Mouse (Mus musculus) kidney, adult 9 months (tissue): Measurements from ENCODE around the gene Prr19.

ENCODE experiments used
- DNase-seq: peaks from one replicate; pipeline ENCODE4 v3.0.0; 2022

Gene Prr19

DNA sequence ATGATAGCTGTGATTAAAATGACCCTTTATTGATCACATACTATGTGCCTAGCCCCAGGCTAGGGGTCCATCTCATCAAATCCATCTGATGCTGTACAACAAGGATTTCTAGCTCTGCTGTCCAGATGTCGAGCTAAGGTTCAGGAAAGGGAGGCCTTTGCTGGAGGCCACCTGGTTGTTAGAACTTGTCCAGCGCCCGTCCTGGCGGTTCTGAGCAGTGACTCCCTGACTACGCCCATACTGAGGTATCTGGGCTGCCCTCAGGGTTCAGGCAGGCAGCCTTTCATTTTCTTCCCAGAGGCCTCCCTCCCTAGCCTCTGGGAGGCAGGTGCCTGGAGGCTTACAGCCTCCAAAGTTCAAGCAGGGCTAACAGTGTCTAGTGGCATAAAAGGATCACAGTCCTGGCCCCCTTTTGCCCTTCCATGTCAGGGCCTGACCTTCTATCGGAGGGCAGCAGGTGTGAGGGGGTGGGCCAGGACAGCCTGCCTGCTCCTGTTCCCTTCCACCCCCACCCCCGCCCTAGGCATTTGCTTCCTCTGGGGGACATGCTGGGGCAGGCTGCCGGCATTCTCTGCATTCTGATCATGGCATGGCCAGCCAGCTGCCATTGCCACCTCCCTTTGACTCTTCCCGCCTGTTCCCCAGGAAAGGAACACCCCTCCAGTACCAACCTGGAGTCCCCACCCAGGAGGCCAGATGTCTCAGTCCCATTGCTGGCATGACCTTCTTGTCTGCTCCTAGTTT is 25.5 kb upstream of the Prr19 start:
- DNase-seq, result no peak

DNA sequence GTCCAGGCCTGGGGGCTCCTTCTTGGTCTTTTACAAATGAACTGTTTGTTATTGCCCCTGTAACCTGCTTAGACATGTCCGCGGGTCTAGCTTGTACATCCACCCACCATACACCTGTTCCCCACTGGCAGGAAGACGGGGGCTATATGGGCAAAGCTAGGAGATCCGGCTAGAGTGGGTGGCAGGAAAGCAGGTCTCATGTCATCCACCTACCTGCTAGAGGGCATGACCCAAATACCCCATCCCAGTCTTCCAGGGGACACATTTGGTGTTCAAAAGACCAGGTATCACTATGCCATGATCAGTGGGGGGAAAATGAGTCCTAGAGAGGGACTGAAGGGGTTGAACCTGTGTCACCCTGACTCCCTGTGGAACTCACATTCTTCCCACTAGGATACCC is 23.8 kb upstream of the Prr19 start:
- peak; percentile 15 for DNase-seq

DNA sequence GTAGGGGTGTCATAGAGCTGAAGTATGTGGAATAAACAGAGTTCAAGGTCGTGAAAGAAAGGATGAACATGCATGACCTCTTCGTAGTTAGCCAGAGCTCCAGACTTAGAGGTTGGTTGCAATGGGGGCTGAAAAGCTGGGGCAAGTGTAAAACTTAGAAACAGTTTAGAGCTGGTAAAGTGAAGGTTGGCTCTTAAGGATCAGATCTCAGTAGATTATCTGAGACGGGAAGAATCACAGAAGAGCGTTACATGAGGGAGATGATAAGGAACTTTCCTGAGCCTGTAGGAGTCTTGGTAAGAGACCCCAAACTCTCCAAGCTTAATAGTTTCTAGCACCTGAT is 23.2 kb upstream of the Prr19 start:
- no peak for DNase-seq

DNA sequence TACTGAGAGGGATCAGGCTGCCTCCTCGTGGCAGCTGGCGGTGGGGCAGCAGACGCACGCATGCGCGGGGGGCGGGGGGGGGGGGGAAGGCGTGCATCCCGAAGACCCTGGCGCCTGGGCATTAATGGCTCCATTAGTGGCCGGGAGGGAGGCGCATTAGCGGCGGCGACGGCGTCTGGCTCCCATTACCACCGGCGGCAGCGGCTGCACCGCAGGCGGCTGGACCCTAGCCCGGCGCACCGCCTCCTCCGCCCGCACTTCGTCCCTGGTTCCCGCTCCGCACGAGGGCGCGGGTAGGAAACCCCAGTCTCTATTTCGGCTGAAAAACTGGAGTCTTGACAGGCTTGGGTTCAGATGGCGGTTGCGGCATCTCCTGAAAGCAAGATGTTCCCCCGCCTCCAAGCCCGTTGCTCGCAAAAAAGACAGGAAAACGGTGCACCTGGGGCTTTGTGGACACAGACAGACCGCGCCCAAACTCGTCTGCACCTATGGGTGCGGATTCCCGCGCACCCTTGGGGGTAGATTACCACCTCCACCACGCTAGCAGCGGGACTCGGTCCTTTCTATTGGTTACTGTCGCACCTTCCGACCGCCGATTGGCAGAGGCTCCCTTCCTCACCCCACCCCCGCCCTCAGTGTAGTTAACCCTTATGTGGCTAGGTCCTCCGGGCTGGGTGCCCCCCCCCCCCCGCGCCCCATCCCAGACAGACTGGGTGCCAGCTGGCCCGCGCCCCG is 22.7 kb upstream of the Prr19 start:
- peak; percentile 86 for DNase-seq

DNA sequence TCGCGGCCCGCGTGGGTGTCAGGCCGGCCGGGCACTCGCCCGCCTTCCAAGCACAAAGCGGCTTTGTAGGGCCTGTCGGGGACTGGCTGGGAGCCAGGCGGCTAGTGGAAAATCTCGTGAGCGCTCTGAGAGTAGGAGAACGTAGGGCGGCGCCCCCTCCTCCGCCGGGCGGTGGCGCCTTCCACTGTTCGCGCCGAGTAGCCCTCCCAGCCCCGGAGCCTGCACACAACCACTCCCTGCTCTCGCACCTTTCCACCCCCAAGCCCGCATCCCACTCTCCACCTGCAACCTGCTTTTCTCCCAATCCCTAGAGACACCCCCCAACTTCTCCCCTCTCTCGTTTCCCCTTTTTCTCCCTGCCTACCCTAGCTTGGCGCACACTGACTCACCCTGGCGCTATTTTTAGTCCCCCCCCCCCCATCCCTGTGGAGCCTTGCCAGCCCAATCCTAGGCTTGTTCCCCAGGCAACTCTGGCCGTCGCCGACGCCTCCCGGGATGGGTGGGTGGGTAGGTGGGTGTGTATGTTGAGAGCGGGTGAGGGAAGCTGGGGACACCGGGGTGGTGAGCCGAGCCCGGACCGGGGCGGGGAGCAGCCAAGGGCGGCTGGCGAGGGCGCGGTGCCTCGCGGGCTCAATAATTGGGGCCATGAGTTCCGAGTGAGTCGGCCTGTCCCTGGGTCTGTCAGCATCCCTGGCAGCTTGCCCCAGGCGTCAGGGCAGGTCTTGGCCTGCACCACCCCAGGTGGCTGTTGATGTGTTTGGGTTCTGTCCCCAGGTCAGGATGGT is 21.9 kb upstream of the Prr19 start:
- DNase-seq, result peak; percentile 89

DNA sequence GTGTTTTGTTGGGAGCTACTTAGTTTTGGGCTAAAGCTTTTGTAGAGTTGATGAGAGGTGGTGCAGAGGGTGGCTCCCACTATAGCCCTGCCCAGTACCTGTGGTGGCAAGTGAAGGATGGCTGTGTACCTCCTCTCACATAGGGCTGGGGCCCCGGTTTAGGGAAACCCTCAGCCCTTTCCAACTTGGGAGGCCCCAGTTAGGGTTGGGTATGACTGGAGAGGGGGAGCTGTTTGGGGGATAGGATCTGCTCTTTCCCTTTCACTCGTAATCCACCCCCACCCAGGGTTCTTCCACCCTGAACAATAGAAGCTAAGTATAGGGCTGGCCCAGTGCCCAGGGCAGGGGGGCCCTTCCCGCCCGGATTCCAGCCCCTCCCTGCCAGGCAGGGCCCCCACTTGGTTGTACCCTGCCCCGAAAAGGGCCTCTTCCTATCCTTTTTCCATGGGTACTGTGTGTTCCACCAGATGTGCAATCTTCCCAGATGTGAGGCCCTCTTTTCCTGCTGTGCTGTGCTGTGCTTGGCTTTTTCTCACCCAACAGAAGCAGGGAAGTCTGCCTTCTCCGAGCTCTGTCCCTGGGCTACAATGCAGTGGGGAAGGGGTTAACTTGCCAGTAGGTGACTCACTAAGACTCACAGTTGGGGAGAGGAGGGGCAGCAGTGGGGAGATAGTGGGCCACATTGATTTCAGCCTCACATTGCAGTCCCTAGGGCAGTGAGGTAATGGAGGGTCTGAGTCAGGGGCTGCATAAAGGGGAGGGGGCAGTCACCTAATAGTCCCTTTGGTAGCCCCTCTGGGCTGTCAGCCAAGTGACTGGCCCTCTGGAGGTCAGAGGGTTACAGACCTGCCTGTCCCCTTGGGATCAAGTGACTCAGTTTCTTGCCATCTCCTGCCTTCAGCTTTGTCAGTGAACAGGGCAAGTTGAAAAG is 21.1 kb upstream of the Prr19 start:
- DNase-seq, result peak; percentile 65

DNA sequence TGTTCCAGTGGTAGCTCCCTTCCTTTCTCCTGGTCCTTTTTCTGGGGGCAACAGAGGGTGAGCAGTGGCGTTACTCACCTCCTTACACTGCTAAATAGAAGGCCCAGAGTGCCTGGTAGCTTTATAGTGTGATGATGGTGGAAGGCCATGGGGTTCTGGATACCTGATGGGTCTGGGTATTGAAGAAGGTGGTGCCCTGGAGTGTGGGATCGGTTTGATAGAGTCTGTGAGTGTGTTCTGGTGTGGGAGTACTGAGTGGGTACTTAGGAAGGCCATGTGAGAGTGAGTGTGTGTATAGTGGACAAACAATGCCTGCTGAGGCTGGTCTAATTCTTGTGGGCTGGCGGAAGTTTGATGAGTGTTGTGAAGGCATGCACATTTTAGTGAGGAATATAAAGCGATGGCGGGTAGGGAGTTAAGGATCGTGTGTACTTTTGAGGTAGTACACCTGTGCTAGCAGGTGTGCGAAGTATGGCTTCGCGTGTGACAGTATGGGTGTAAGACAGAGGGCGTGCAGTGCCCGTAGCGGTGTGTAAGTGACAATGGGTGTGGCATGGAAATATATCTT is 20.0 kb upstream of the Prr19 start:
- DNase-seq, result no peak

DNA sequence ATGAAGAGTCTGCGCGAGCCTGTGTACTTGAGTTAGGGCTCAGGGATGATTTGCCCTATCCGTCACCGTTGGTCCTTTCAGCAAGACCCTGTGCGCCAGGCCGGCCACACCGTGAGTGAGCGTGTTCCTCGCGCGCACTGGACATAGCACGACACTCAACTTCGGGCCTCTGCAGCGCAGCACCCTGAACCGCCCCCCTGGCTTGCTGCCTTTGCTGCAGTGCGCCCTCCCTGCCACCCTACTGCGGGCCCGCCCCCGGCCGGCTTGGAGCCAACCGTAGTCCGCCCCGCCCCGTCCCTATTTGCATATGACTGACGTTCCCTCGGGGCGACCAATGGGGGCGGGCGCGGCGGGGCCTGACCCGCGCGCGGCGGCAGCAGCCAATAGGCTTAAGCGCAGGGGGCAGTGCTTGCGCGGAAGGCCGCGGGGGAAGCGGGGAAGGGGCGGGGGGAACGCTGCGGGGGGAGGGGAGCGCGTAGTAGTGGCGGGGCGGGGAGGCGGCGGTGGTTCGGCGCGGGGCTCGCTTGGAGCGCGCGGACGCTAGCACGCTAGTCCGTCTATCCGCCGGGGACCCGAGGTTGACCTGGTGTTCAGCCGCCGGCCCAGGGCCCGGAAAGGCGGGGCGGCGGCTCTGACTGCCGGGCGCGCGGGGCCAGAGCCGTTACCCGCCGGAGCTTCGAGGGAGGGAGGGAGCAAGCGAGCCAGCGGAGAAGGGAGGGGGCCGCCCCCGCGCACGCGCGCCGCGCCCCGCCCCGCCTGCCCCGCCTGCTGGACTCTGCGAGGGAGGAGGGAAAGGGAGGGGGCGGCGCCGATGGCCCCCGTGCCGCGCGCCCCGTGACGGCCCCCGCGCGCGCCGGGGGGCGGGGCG is 19.2 kb upstream of the Prr19 start:
- DNase-seq, result peak; percentile 98

DNA sequence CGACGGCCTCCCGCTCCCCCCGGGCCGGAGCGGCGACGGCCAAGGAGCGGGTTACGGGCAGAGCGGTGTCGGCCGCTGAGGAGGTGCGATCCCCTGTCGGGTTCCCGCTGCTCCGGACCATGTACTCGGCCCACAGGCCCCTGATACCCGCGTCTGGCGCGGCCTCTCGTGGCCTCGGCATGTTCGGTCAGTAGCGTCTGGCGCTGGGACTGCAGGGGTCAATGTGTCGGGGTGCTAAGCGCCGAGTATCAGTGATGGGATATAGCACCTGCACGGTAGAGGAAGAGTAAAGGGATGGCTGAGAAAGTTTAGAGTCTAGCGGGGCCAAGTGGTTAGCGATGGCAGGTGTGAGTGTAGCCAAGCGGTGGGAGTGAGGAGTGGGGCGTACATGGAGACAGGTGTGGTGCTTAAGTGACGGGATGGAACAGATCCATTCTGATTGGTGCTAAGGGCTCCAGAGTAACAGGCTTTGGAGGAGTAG is 18.4 kb upstream of the Prr19 start:
- peak; percentile 61 for DNase-seq

DNA sequence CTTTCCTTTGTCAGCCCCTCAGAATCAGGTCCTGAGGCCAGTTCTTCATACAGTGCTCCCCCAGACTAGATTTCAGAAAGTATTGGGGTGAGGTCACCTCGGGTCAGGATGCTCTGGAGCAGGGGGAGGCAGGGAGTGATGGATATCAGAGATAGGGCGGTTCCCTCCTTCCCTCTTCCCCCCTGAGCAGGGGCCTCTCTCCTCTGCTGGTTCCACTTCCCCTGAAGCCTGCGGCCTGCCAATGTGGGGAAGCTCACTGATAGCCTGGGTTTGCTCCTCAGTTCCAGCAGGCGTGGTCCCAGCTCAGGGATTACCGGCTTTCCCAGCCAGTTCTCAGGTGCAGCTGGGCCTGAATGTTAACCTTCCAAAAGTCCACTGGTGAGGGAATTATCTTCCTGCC is 17.6 kb upstream of the Prr19 start:
- DNase-seq, result peak; percentile 15

DNA sequence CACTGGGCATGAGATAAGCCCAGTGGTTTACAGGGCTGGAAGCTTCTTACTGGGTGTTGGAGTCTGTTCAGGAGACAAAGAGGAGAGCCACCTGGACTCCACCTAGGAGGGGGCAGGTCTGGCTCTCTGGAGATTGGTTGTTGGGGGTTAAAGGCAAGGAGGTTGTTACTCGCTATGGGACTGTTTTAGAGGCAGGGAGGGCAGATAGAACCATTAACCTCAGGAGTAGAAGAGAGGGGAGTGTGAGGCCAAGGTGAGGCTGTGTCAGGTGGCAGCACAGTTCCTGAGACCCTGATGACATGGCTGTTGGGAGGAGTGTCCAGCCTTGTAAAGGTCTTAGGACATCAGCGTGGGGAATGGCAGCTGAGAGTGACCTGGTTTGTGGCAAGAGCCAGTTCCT is 17.0 kb upstream of the Prr19 start:
- DNase-seq, result peak; percentile 4

DNA sequence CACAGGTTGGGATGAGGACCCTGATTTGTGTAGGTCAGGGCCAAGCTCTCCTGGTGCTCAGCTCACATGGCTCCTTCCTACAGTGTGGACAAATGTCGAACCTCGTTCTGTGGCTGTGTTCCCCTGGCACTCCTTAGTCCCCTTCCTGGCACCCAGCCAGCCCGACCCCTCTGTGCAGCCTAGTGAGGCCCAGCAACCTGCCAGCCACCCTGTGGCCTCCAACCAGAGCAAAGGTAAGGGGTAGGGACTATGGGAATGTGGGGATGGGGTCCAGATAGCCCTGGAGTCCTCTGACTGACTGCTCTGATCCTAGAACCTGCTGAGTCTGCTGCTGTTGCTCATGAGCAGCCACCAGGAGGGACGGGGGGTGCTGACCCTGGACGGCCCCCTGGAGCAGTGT is 16.4 kb upstream of the Prr19 start:
- peak; percentile 15 for DNase-seq

DNA sequence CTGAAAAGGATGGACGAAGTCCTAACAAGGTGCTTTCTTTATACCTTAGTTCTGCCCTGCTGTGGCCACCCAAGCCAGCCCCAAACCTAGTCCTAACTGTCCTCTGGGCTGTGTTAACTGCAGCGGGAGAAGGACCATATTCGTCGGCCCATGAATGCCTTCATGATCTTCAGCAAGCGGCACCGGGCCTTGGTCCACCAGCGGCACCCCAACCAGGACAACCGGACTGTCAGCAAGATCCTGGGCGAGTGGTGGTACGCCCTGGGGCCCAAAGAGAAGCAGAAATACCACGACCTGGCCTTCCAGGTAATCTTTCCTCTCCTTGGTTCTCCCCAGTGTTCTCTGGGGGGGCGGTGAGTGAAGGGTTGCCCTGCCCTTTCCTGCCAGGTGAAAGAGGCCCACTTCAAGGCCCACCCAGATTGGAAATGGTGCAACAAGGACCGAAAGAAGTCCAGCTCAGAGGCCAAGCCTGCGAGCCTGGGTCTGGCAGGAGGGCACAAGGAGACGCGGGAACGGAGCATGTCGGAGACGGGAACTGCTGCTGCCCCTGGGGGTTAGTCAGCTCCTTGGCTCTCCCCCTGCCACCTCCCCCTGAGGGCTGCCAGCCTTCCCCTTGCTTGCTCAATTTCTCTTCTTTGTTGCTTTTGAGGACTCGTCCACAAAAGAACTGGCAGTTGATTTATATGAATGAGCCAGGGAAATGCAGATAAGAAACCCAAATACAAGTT is 15.5 kb upstream of the Prr19 start:
- DNase-seq, result peak; percentile 4

DNA sequence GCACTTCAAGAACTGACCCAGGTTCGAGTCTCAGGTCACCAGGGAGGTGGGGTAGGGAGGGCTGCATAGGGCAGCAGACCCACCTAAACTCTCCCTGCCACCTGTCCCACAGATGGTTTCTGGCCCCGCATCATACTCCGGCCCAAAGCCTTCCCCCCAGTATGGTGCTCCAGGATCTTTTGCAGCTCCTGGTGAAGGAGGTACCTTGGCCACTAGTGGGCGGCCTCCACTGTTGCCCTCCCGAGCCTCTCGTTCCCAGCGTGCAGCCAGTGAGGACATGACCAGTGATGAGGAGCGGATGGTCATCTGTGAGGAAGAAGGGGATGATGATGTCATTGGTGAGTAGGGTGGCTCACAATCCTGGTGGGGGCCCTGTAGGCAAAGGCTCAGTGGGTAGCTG is 14.2 kb upstream of the Prr19 start:
- no peak for DNase-seq

DNA sequence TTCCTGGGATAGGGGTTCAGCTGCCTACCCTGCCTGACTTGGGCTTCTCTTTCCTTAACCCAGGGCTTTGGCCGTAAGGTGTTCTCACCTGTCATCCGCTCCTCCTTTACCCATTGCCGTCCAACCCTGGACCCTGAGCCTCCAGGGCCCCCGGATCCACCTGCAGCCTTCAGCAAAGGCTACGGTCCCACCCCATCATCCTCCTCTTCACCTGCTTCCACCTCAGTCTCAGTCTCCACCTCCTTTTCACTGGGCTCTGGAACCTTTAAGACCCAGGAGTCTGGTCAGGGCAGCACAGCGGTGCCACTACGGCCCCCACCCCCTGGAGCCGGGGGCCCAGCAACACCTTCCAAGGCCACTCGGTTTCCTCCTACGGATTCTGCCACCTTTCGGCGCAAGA is 13.2 kb upstream of the Prr19 start:
- peak; percentile 3 for DNase-seq

DNA sequence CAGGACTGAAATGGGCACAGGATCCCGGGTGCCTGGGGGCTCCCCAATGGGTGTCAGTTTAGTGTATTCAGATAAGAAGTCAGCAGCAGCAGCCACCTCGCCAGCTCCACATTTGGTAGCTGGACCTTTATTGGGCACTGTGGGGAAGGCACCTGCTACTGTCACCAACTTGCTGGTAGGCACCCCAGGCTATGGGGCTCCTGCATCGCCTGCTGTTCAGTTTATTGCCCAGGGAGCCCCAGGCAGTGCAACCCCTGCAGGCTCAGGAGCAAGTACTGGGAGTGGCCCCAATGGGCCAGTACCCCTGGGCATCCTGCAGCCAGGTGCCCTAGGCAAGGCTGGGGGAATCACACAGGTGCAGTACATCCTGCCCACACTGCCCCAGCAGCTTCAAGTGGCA is 12.5 kb upstream of the Prr19 start:
- DNase-seq, result no peak

DNA sequence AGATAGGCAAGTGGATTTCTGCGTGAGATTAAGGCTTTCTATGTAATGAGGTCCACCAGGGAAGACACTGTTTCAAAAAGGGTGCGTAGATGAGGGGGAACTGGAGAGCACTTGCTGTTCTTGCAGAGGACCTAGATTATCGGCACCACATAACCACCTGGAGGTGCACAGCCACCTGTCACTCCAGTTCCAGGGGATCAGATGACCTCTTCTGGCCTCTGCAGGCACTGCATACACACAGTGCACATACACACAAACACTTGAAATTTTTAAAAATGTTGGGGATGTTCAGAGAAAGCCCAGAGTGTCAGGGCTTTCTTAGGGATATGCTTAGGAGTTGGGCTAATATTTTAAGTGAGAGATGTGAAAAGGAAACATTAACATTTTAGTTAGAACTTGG is 11.3 kb upstream of the Prr19 start:
- no peak for DNase-seq

DNA sequence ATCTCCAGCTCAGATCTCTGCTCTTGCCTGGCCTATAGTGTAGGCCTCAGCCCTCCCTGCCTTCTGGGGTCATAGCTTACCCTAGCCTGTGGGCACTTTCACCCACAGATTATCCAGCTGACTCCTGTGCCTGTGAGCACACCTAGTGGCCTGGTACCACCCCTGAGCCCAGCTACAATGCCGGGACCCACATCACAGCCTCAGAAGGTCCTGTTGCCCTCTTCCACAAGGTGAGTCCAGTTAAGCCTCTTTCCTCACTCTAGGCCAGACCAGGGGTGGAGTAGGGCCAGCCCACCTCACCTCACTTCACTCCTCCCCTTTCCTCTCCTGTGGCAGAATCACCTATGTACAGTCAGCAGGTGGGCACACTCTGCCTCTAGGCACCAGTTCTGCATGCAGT is 10.7 kb upstream of the Prr19 start:
- no peak for DNase-seq

DNA sequence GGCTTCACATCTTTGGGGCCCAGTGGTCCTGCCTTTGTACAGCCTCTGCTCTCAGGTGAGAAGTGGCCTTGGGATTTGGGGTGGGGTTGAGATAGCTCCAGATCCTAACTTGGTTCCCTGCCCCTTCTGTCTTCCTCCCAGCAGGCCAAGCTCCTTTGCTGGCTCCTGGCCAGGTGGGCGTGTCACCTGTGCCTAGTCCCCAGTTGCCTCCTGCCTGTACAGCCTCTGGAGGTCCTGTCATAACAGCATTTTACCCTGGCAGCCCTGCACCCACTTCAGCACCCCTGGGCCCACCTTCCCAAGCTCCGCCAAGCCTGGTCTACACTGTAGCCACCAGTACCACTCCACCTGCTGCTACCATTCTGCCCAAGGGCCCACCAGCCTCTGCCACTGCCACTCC is 10.3 kb upstream of the Prr19 start:
- peak; percentile 67 for DNase-seq

DNA sequence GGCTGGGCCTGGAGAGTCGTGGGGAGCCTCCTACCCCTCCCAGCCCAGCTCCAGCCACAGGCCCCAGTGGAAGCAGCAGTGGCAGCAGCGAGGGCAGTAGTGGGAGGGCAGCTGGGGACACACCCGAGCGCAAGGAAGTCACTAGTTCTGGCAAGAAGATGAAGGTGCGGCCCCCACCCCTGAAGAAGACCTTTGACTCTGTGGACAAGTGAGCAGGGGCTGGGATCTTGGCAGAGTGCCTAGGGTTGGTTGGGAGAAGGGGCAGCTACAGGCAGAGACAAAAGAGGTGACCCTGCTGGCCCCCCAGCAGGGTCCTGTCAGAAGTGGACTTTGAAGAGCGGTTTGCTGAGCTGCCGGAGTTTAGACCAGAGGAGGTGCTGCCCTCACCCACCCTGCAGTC is 9.1 kb upstream of the Prr19 start:
- DNase-seq, result peak; percentile 15
